ENCODE assay signal across 10 mouse cellular contexts in the genomic region with DNA sequence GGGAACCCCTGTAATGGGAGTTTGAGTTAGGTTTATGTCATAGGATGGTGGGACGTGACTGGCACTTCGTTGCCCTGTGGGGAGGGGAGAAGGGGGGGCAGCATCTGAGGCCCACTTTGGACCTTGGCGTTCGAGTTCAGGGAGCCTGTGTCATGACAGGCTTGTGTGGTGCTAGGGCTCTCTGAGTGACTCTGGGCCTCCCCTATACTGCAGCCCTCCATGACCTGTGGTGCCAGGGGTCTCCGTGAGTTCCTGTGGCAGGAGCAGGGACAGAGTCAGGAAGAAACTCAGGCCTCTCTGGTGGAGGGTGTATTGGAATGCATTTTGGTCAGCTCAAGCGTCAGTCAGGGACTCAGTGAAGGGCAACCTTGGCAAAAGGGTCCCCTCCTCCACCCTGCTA. TPM values are rescaled to one million over a fixed set of nuclear protein-coding genes. Genes with fewer than 3 reads are reported as not detected.
DNase-seq lines count a peak whose midpoint lies in the region; ATAC-seq and TF ChIP-seq lines count a peak whose summit lies in the region.
"Had no signal": no experiment of that assay in that cellular context is flagged by ENCODE, and none has a peak within 500 bp of the region (broad histone marks: within the 10 kb centered on the region; RNA-seq: fewer than 3 reads in every experiment).

No protein-coding gene starts in this region.

- DNase-seq in heart, adult 18-20 months: no peak
- no peak for DNase-seq in neural tube, embryonic 11.5 days (ENCODE audit: low spot score)
- no peak for DNase-seq in neural tube, embryonic 10.5 days (ENCODE audit: extremely low spot score, low spot score)
- DNase-seq in stomach, postnatal 0 days (ENCODE audit: low spot score): no peak
- DNase-seq in embryo, embryonic 9.5 days (ENCODE audit: extremely low spot score): no peak
- DNase-seq in left cerebral cortex, postnatal 25 days (ENCODE audit: low spot score in 2 of 2): no peak

- peak overlapping the region; percentile 36 to 46 for H3K4me3 ChIP-seq in heart, embryonic 14.5 days (ENCODE audit: control insufficient read depth in 1 of 2, insufficient read depth in 1 of 2, low read depth in 1 of 2, low read length in 2 of 2)
- H3K4me3 ChIP-seq in neural tube, embryonic 11.5 days (ENCODE audit: low read depth, low read length): no peak overlapping the region
- peak overlapping the region; percentile 20 for H3K4me3 ChIP-seq in limb, embryonic 13.5 days
- H3K4me3 ChIP-seq in stomach, postnatal 0 days (ENCODE audit: low read depth, low read length): peak overlapping the region; percentile 24

- H3K27me3 ChIP-seq in heart, embryonic 14.5 days (ENCODE audit: control insufficient read depth, insufficient read depth, low read length): no peaks in the 10 kb centered on the region
- H3K27me3 ChIP-seq in neural tube, embryonic 11.5 days (ENCODE audit: control insufficient read depth, insufficient read depth, low read length): no peaks in the 10 kb centered on the region
- no peaks in the 10 kb centered on the region for H3K27me3 ChIP-seq in limb, embryonic 13.5 days
- no peaks in the 10 kb centered on the region for H3K27me3 ChIP-seq in stomach, postnatal 0 days (ENCODE audit: control insufficient read depth, insufficient read depth, low read length)

- no peak for TF ChIP-seq EP300 in stomach, postnatal 0 days (optimal IDR thresholded peaks at IDR 0.05)

- H3K9ac ChIP-seq in heart, embryonic 14.5 days (ENCODE audit: low read length): peak overlapping the region; percentile 55
- H3K9ac ChIP-seq in neural tube, embryonic 11.5 days (ENCODE audit: low read length): no peak overlapping the region
- H3K9ac ChIP-seq in limb, embryonic 13.5 days: no peak overlapping the region
- H3K9ac ChIP-seq in stomach, postnatal 0 days (ENCODE audit: low read length): no peak overlapping the region

- H3K9me3 ChIP-seq in heart, embryonic 14.5 days (ENCODE audit: control insufficient read depth, low read length): no peaks in the 10 kb centered on the region
- H3K9me3 ChIP-seq in neural tube, embryonic 11.5 days (ENCODE audit: control insufficient read depth, low read length): no peaks in the 10 kb centered on the region
- H3K9me3 ChIP-seq in limb, embryonic 13.5 days: no peaks in the 10 kb centered on the region
- H3K9me3 ChIP-seq in stomach, postnatal 0 days (ENCODE audit: control insufficient read depth, low read length): no peaks in the 10 kb centered on the region

- peak overlapping the region; percentile 57 for H3K4me2 ChIP-seq in heart, embryonic 14.5 days (ENCODE audit: low read length)
- H3K4me2 ChIP-seq in neural tube, embryonic 11.5 days (ENCODE audit: low read depth): peak overlapping the region; percentile 7; the same call in 1 of the 2 replicates
- H3K4me2 ChIP-seq in limb, embryonic 13.5 days (replicated peaks): peak overlapping the region; percentile 4; the same call in 1 of the 2 replicates
- peak overlapping the region; percentile 23 for H3K4me2 ChIP-seq in stomach, postnatal 0 days (replicated peaks; ENCODE audit: low read depth)

- ATAC-seq in heart, embryonic 14.5 days (ENCODE audit: insufficient number of reproducible peaks, insufficient read depth, low FRiP score, low read depth): no peak
- ATAC-seq in neural tube, embryonic 11.5 days (ENCODE audit: insufficient read depth, low FRiP score, low TSS enrichment): no peak
- ATAC-seq in limb, embryonic 13.5 days (ENCODE audit: low FRiP score, low read depth): no peak
- no peak for ATAC-seq in stomach, postnatal 0 days (ENCODE audit: low FRiP score, low TSS enrichment)
- ATAC-seq: forebrain, embryonic 16.5 days had no signal

- H3K27ac ChIP-seq in heart, embryonic 14.5 days (replicated peaks in 1 of 2; ENCODE audit: control insufficient read depth in 1 of 2, insufficient read depth in 1 of 2, low read depth in 2 of 2, low read length in 2 of 2): peak overlapping the region; percentile 65 to 71; a peak in 3 of 4 replicates
- H3K27ac ChIP-seq in neural tube, embryonic 11.5 days (ENCODE audit: low read depth, low read length): no peak overlapping the region
- H3K27ac ChIP-seq in limb, embryonic 13.5 days: no peak overlapping the region; the same call in 1 of the 2 replicates
- peak overlapping the region; percentile 45 for H3K27ac ChIP-seq in stomach, postnatal 0 days (replicated peaks)

- TF ChIP-seq CTCF in stomach, postnatal 0 days (IDR thresholded peaks at IDR 0.05; ENCODE audit: low read depth): no peak

- WGBS in heart, embryonic 14.5 days: 53% methylated on average over 6 of the region's 6 CpGs
- WGBS in neural tube, embryonic 11.5 days: 92% methylated on average over 6 of the region's 6 CpGs
- 76% methylated on average over 6 of the region's 6 CpGs for WGBS in limb, embryonic 13.5 days
- 87% methylated on average over 6 of the region's 6 CpGs for WGBS in stomach, postnatal 0 days

- no peaks in the 10 kb centered on the region for H3K36me3 ChIP-seq in heart, embryonic 14.5 days (ENCODE audit: control insufficient read depth, insufficient read depth, low read length)
- no peaks in the 10 kb centered on the region for H3K36me3 ChIP-seq in neural tube, embryonic 11.5 days (ENCODE audit: control insufficient read depth, insufficient read depth, low read length)
- H3K36me3 ChIP-seq in limb, embryonic 13.5 days: no peaks in the 10 kb centered on the region
- H3K36me3 ChIP-seq in stomach, postnatal 0 days (ENCODE audit: control insufficient read depth, insufficient read depth, low read length): no peaks in the 10 kb centered on the region

- peaks cover 0 to 6% of the 10 kb centered on the region in 2 experiments; a peak in 1 of 4 replicates for H3K4me1 ChIP-seq in heart, embryonic 14.5 days (ENCODE audit: control insufficient read depth in 2 of 2, insufficient read depth in 2 of 2, low read length in 2 of 2)
- no peaks in the 10 kb centered on the region for H3K4me1 ChIP-seq in neural tube, embryonic 11.5 days (ENCODE audit: control insufficient read depth, insufficient read depth, low read length)
- no peaks in the 10 kb centered on the region for H3K4me1 ChIP-seq in limb, embryonic 13.5 days
- H3K4me1 ChIP-seq in stomach, postnatal 0 days (replicated peaks; ENCODE audit: control insufficient read depth, insufficient read depth): no peaks in the 10 kb centered on the region

- intact Hi-C loops in left cerebral cortex, postnatal 25 days (cut with DNase I): no loop called here

RNA-seq across cellular contexts. Expression of gene Inpp5d, which starts 0.6 kb away (rescaled TPM):
- 7.9 and 8.9 TPM in 2 replicates for polyA plus RNA-seq in heart, embryonic 14.5 days (2014; fragmentation: Nextera tagmentation; extraction: Ambion mirVana)
- 10 to 100 TPM; 17.3 to 24.4 TPM for total RNA-seq in heart, adult 18-20 months (2021)
- 4.6 and 5.7 TPM in 2 replicates for polyA plus RNA-seq in neural tube, embryonic 11.5 days (2014; fragmentation: Nextera tagmentation; extraction: Ambion mirVana)
- polyA plus RNA-seq in limb, embryonic 13.5 days (2015; fragmentation: Nextera tagmentation; extraction: Ambion mirVana): 4.7 and 5.6 TPM in 2 replicates
- 2.6 and 2.8 TPM in 2 replicates for polyA plus RNA-seq in stomach, postnatal 0 days (2015; fragmentation: Nextera tagmentation; extraction: Ambion mirVana)
- total RNA-seq in left cerebral cortex, postnatal 25 days (2021): 10 to 100 TPM; 17.4 to 23.5 TPM

RNA-seq across cellular contexts. Expression of gene Ngef, which starts 47.0 kb away (rescaled TPM):
- 0.12 and 0.46 TPM in 2 replicates for polyA plus RNA-seq in heart, embryonic 14.5 days (2014; fragmentation: Nextera tagmentation; extraction: Ambion mirVana)
- under 1 TPM; 0.12 to 0.33 TPM for total RNA-seq in heart, adult 18-20 months (2021)
- polyA plus RNA-seq in neural tube, embryonic 11.5 days (2014; fragmentation: Nextera tagmentation; extraction: Ambion mirVana): 1.6 and 1.9 TPM in 2 replicates
- polyA plus RNA-seq in limb, embryonic 13.5 days (2015; fragmentation: Nextera tagmentation; extraction: Ambion mirVana): 1.0 and 1.2 TPM in 2 replicates
- 8.7 and 10.5 TPM in 2 replicates for polyA plus RNA-seq in stomach, postnatal 0 days (2015; fragmentation: Nextera tagmentation; extraction: Ambion mirVana)
- total RNA-seq in left cerebral cortex, postnatal 25 days (2021): 100 to 1,000 TPM; 333 to 376 TPM
- polyA plus RNA-seq: CD4-positive, CD25-positive, alpha-beta regulatory T cell, adult 4 months had no signal

Comparison
In these comparisons a context has a peak if more than half of its experiments do, and no peak if none do; other contexts are left out.
1. H3K27ac ChIP-seq: peak in heart, embryonic 14.5 days (2 of 2) and stomach, postnatal 0 days (single experiment); none in neural tube, embryonic 11.5 days (single experiment) and limb, embryonic 13.5 days (single experiment).
2. H3K4me2 ChIP-seq: peak in every context shown above with its lines; median percentile 57 in heart, embryonic 14.5 days; 23 in stomach, postnatal 0 days; 7 in neural tube, embryonic 11.5 days; 4 in limb, embryonic 13.5 days.